Mouse (Mus musculus): ENCODE data around the gene Ces1c. TPM values are rescaled to one million over a fixed set of nuclear protein-coding genes. Genes with fewer than 3 reads are reported as not detected.

Gene Ces1c
- not detected for polyA plus RNA-seq (2017; shearing (Covaris generic))

GRCm38 (mm10) chr8:93131233-93131980 is at the start of gene Ces1c:
Ces1c (minus strand) TSS chr8:93131283.

GRCm38 (mm10) chr8:93079887-93080286 is 51.2 kb downstream of the Ces1c start, which contains the start of gene Ces1b:
Ces1b (minus strand) TSS chr8:93080017.

Other genes with a start within 250 kb of the Ces1c start
- gene Capns2, start 229.9 kb downstream of the Ces1c start, polyA plus RNA-seq (2017; shearing (Covaris generic)) = not detected
- not detected for gene Slc6a2, start 171.2 kb downstream of the Ces1c start, polyA plus RNA-seq (2017; shearing (Covaris generic))
- gene Ces1a, start 83.1 kb downstream of the Ces1c start, polyA plus RNA-seq (2017; shearing (Covaris generic)) = not detected
- not detected for gene Ces1b, start 51.3 kb downstream of the Ces1c start, polyA plus RNA-seq (2017; shearing (Covaris generic))
- gene Ces1d, start 66.6 kb upstream of the Ces1c start, polyA plus RNA-seq (2017; shearing (Covaris generic)) = not detected
- not detected for gene Ces1e, start 98.3 kb upstream of the Ces1c start, polyA plus RNA-seq (2017; shearing (Covaris generic))
- gene Ces1f, start 148.5 kb upstream of the Ces1c start, polyA plus RNA-seq (2017; shearing (Covaris generic)) = not detected
- not detected for gene Ces1g, start 206.0 kb upstream of the Ces1c start, polyA plus RNA-seq (2017; shearing (Covaris generic))
- not detected for gene Ces1h, start 248.4 kb upstream of the Ces1c start, polyA plus RNA-seq (2017; shearing (Covaris generic))